Mouse (Mus musculus) adrenal gland (tissue): ENCODE results near the gene Dirc2.

ENCODE experiments used
- intact Hi-C: fragments of 180-260 bp; cut with DNase I; formaldehyde crosslinking; loops from one replicate; pipeline ENCODE4 v1.15.1; 2025

Dirc2 gene

GRCm38 (mm10) chr16:35694250-35694846, 74.8 kb downstream of the Dirc2 start:
- intact Hi-C loops: loop anchor here (5.0 kb wide), 1 partner anchor 42 kb away; no protein-coding TSS in a partner anchor

GRCm38 (mm10) chr16:35691606-35692005, 77.5 kb downstream of the Dirc2 start:
- intact Hi-C loops: loop anchor here (5.0 kb wide), 1 partner anchor 39 kb away; no protein-coding TSS in a partner anchor

GRCm38 (mm10) chr16:35686491-35686890, 82.7 kb downstream of the Dirc2 start:
- intact Hi-C loops: no loop called here

GRCm38 (mm10) chr16:35685027-35685426, 84.1 kb downstream of the Dirc2 start:
- intact Hi-C loops: no loop called here

DNA sequence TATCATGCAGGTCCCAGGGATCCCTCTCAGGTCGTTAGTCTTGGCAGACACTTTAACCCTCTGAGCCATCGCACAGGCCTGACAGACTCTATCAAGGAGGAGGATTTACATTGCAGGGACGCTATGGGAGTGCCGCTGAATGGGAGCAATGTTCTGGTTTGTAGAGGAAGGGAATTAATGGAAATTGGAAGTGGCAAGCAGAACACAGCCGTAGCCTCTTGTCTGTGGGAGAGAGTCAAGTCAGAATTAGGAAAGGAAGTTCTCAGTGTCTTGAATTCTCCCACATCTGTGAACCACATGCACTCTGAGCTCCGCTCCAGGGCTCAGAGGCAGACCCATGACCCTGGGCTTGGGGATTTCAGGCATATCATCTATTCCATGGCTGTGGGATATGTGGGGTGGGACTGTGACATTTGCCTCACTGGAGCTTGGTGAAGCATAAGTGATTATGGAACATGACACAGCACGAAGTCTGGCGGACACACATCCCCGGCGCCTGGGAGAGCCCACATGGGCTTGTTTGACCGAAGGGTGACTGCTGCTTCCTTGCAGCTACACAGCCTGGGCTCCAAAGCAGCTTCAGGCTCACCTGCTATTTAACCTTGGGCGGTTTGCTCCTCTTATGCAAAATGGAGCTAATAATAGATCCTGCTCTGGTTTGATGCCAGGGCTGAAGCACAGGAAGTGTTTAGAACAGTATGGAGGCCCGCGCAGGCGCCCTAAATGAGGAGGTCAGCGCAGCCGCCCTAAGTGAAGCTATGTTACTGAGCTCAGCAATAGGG, 87.6 kb downstream of the Dirc2 start:
- intact Hi-C loops: no loop called here

- intact Hi-C loops: no loop called here
Measured at GRCm38 (mm10) chr16:35678476-35678875, 90.7 kb downstream of the Dirc2 start.

- intact Hi-C loops: no loop called here
Measured at GRCm38 (mm10) chr16:35677511-35678113, 91.5 kb downstream of the Dirc2 start.

DNA sequence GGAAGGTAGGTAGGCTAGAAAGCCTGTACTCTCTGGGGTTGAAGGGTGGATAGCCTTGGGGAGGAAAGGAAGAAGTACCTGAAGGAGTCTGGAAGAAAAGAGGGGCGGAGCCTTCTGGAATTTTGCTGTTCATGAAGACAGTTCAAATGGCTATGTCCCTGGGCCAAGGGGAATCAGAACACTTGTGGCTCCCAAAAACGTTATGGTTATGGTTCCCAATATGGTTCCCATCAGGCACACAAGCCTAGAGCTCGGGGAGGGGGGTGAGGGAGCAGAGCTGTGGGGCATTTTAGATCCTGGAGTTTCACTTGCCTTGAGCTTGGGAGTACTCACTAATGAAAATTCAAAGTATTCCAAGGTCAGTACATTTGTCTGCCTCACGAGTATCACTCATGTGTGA, 104.3 kb downstream of the Dirc2 start:
- intact Hi-C loops: no loop called here

DNA sequence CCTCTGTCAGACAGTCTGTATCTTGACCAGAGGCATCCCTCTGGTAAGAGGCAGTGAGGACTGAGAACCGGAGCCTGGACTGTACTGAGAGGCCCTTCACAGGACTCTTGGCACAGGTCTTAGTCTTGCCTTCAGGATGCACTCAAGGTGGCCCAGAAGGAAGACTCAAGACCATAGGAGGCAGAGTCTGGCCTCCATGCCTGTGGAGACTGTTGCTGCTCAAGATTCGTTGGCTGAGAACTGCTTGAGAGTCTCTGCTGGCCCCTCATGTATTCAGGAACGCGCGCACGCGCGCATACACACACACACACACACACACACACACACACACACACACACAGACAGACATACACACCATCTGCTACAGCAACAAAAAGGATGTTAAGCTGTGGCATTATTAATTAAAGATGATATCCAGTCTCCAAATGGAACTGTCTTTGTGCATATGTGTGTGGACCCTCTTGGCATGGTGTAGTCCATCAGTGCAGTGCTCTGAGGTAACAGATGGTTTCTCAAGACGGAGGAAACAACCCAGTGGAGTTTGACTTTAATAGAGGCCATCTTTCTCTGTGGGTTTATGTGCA, 105.2 kb downstream of the Dirc2 start:
- intact Hi-C loops: no loop called here

DNA sequence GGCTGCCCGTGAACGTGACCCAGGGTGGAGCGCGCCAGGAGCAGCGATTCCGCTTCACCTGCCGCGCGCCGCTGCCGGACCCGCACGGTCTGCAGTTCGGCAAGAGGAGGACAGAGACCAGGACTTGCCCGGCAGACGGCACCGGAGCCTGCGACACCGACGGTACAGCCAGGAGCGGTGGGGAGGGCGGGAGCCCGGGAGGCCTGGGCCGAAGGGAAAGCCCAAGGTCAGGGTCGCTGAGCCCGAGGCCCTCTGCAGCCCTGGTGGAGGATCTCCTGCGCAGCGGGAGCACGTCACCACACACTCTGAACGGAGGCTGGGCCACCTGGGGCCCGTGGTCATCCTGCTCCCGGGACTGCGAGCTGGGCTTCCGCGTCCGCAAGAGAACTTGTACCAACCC, 108.9 kb downstream of the Dirc2 start:
- intact Hi-C loops: no loop called here

DNA sequence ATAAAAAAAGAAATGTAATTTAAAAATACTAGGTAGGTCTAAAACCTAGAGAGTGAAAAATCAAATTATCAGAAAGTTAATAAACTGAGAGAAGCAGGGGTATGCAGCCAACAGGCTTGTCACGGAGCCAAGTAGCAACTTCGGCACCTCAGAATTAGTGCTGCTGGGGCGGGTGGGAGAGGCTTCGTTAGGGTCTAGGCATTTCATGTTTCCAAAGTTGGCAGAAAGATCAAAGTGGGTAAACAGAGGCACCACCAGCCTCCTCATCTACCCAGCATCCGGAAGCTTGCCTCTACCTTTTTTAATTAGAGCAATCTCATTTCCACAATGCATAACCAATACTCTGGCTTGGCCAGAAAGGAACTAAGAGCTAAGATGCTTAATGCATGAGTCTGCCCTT, 115.2 kb downstream of the Dirc2 start:
- intact Hi-C loops: loop anchor here (5.0 kb wide), 1 partner anchor 38 kb away; no protein-coding TSS in a partner anchor

DNA sequence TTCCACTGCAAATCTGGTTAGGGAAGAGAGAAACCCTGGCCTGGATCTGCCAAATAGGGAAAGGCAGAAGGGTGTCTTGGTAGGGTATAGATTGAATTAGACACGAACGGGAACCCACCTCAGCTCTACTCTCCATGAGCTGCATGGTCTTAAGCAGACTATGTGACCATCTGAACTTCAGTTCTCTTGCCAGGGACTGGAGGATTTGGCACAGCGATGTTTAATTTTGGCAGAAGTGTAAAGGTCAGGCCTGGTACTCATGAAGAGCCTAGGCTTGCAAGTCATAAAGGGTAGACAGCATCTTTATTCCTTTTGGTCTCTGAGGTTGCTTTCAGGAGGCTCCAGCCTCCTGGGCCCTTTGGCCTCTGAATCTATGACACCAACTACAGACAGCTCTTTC, 116.5 kb downstream of the Dirc2 start:
- intact Hi-C loops: loop anchor here (5.0 kb wide), 1 partner anchor 40 kb away; no protein-coding TSS in a partner anchor

DNA sequence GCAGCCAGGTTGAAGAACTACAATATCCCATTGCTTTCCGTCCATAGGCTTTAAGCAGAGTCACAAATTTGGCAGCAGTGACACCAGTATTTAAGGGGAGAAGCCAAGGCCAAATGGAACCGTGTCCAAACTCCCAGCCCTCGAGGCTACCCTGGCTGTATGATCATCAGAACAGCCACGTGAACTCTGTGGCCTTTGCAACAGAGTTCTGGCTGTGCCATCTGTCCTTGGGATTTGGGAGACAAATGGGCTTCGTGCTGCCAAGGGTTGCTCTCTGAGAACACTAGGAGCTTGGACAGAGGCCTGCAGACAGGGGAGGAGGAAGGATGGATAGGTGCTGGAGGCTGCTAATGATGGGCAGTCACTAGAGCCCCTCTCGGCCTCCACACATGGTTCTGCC, 117.0 kb downstream of the Dirc2 start:
- intact Hi-C loops: loop anchor here (5.0 kb wide), 1 partner anchor 40 kb away; no protein-coding TSS in a partner anchor

DNA sequence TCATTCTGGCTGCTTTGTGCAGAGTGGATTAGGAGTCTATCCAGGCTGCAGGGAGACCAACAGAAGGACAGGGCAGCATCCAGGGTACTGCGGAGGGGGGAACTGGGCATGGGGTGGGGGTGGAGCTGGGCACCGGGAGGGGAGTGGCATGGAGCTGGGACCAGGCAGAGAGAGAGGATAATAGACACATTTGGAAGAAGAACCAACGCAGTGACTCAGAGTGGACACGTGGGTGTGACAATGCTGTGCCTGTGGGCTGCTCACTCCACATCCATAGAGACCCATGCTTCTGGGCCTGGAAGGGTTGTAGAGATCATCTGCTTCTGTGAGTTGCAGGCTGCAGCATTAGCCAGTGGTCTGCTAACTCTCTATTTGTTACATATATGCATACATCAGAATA, 120.3 kb downstream of the Dirc2 start:
- intact Hi-C loops: no loop called here
